Mouse (Mus musculus): ENCODE measurements around the gene Runx2. TPM values are rescaled to one million over a fixed set of nuclear protein-coding genes. Genes with fewer than 3 reads are reported as not detected.

Runx2 gene
- polyA plus RNA-seq, 1 experiment from 2014 or later = 0.41 TPM

DNA sequence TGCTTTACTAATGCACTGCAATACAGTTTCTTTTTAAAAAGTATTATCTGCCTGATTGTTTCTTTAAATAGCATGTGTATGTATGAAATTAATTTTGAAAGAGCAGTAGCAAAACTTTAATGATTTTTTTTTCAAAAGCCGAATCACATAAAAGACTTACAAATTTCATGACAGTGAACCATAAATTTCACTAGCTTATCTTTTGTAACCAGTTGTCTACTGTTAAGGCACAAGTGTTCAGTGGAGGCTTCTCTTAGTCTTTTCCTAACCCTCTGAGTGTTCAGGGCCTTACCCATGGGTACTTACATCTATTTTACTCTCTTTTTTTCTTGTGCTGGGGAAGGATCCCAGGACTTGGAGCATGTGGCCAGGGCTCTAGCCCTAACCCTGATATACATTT lies 7.6 kb downstream of the Runx2 start:
- H3K9me3 ChIP-seq (ENCODE audit: control insufficient read depth, low read length) = no peaks in the 10 kb centered on the region
- no peak overlapping the region for H3K4me2 ChIP-seq (ENCODE audit: low read length)
- no peaks in the 10 kb centered on the region for H3K4me1 ChIP-seq (replicated peaks; ENCODE audit: control insufficient read depth, insufficient read depth, low read length)
- H3K9ac ChIP-seq (replicated peaks; ENCODE audit: low read depth, low read length) = no peak overlapping the region
- ATAC-seq = no peak
- WGBS = 92% methylated on average over 1 of the region's 1 CpGs
- H3K27ac ChIP-seq (ENCODE audit: low read length) = no peak overlapping the region
- no peaks in the 10 kb centered on the region for H3K27me3 ChIP-seq (replicated peaks; ENCODE audit: control insufficient read depth, insufficient read depth, low read length)
- no peaks in the 10 kb centered on the region for H3K36me3 ChIP-seq (ENCODE audit: control insufficient read depth, insufficient read depth)
- no peak overlapping the region for H3K4me3 ChIP-seq (replicated peaks; ENCODE audit: low read length)

DNA sequence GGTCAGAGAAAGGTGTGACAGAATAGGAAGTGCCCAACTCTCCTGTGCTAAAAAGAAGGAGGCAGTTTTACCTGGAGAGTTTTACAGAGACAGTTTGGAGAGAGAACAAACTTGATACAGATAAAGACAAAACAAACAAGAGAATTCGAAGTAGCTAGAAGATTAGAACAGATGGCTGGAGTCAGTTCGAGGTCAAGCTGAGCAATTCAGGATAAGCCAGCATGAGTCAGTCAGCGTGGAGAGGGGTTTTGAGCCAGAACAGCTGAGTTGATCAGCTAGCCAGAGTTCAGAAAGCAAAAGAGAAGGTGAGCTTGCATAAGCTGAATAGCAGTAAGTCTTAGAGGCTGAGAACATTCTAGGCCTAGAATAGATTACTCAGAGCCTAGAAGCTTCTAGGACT lies 17.3 kb downstream of the Runx2 start:
- H3K4me3 ChIP-seq (replicated peaks; ENCODE audit: low read length) = no peak overlapping the region
- H3K27ac ChIP-seq (ENCODE audit: low read length) = no peak overlapping the region
- 57% methylated on average over 3 of the region's 3 CpGs for WGBS
- H3K9ac ChIP-seq (replicated peaks; ENCODE audit: low read depth, low read length) = no peak overlapping the region
- H3K4me2 ChIP-seq (ENCODE audit: low read length) = no peak overlapping the region
- no peaks in the 10 kb centered on the region for H3K4me1 ChIP-seq (replicated peaks; ENCODE audit: control insufficient read depth, insufficient read depth, low read length)
- H3K36me3 ChIP-seq (ENCODE audit: control insufficient read depth, insufficient read depth) = no peaks in the 10 kb centered on the region
- no peaks in the 10 kb centered on the region for H3K9me3 ChIP-seq (ENCODE audit: control insufficient read depth, low read length)
- no peaks in the 10 kb centered on the region for H3K27me3 ChIP-seq (replicated peaks; ENCODE audit: control insufficient read depth, insufficient read depth, low read length)
- ATAC-seq = no peak

DNA sequence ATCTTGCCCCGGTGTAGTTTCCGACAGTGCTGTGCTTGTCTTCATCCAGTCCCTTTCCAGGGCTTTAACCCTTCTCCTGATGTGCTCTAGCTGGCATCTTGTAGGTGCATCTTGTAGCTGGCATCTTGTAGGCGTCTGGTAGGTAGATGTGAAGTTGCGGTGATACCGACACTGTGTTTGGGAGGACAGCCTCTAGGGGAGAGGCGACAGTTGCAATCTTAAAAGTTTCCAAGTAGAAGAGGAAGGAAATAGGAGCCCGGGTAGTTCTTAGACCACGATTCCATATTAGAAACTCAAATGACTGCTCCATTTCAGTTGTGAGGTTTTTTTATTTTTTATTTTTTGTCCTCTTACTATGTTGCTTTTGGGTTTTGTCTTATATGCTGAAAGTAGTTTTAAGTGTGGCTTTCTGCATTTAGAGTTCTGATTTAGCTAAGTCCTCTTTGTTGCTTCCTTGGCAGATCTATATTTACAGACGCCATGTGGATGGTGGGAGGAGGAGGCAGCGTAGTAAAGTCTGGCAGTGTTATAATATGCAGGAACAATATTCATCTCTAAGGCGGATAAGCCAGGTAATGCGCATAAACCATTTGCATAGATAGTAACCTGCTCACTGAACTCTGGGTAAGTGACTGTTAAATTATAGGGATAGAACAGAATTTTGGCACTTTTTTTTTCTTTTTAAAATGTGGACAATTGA lies 22.2 kb downstream of the Runx2 start:
- Histone ChIP-seq H3K4me2 (ENCODE audit: low read length) (no peak overlapping the region), H3K27me3 (replicated peaks; ENCODE audit: control insufficient read depth, insufficient read depth, low read length) (no peaks in the 10 kb centered on the region), H3K27ac (ENCODE audit: low read length) (no peak overlapping the region), H3K9ac (replicated peaks; ENCODE audit: low read depth, low read length) (no peak overlapping the region), H3K9me3 (ENCODE audit: control insufficient read depth, low read length) (no peaks in the 10 kb centered on the region), H3K36me3 (ENCODE audit: control insufficient read depth, insufficient read depth) (no peaks in the 10 kb centered on the region), H3K4me1 (replicated peaks; ENCODE audit: control insufficient read depth, insufficient read depth, low read length) (no peaks in the 10 kb centered on the region), H3K4me3 (replicated peaks; ENCODE audit: low read length) (no peak overlapping the region)
- no peak for ATAC-seq
- WGBS = 90% methylated on average over 12 of the region's 12 CpGs

DNA sequence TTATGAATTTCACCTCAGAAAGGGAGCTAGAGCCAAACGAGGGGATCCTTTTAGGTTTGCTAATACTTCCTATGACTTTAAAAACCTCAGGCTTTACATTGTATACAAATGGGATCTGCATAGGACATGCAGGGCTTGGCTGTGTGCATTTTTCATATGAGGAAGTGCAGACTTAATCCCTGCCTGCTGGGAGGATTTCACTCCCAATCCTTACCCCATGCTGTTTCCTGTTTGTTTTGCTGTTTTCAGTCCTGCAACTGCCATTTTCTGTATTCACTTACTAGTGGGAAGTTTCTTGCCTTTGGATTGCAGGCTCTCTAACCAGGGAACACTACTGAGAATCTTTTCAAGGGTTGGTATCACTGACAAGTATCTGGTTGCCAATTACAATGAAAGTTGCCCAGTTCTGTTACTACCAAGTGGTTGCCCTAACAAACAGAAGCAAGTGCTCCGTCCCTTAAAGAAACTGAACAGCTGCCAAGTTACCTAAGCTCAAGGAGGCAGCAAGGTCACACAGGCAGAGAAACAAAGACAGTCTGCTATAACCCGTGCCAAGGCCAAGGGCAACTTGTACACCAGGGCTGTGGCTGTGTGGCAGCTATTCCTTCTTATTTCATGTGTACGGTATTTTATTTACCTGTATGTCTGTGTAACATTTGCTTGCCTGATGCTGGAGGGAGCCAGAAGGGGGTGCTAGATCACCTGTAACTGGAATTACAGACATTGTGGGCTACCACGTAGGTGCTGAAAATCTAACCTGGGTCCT lies 25.4 kb downstream of the Runx2 start:
- no peaks in the 10 kb centered on the region for H3K4me1 ChIP-seq (replicated peaks; ENCODE audit: control insufficient read depth, insufficient read depth, low read length)
- no peaks in the 10 kb centered on the region for H3K9me3 ChIP-seq (ENCODE audit: control insufficient read depth, low read length)
- no peaks in the 10 kb centered on the region for H3K27me3 ChIP-seq (replicated peaks; ENCODE audit: control insufficient read depth, insufficient read depth, low read length)
- no peak overlapping the region for H3K27ac ChIP-seq (ENCODE audit: low read length)
- H3K36me3 ChIP-seq (ENCODE audit: control insufficient read depth, insufficient read depth) = no peaks in the 10 kb centered on the region
- H3K4me3 ChIP-seq (replicated peaks; ENCODE audit: low read length) = no peak overlapping the region
- no peak overlapping the region for H3K4me2 ChIP-seq (ENCODE audit: low read length)
- no peak overlapping the region for H3K9ac ChIP-seq (replicated peaks; ENCODE audit: low read depth, low read length)
- ATAC-seq = no peak
- WGBS = 47% methylated on average over 5 of the region's 5 CpGs

DNA sequence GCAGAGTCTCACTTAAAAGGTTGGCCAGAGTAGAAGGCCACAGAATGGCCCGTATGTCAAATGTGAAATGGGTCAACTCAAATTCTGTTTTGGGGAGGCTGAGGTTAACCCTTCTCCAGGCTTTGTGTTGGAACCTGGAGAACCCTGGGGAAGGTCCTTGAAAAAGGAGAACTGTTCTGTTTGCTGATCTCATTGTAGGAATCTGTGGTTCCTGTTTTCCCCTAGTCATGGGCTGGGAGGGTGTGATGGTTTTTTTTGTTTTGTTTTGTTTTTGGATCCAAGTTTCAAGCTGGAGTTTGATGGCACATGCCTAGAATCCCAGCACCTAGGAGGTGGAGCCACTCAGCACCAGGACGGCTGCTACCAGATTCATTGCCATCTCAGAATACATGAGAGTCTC lies 31.5 kb downstream of the Runx2 start:
- Histone ChIP-seq H3K9ac (replicated peaks; ENCODE audit: low read depth, low read length) (no peak overlapping the region), H3K9me3 (ENCODE audit: control insufficient read depth, low read length) (no peaks in the 10 kb centered on the region), H3K27ac (ENCODE audit: low read length) (no peak overlapping the region), H3K4me1 (replicated peaks; ENCODE audit: control insufficient read depth, insufficient read depth, low read length) (peaks cover 2% of the 10 kb centered on the region; the same call in 1 of the 2 replicates), H3K36me3 (ENCODE audit: control insufficient read depth, insufficient read depth) (no peaks in the 10 kb centered on the region), H3K27me3 (replicated peaks; ENCODE audit: control insufficient read depth, insufficient read depth, low read length) (no peaks in the 10 kb centered on the region), H3K4me2 (ENCODE audit: low read length) (no peak overlapping the region), H3K4me3 (replicated peaks; ENCODE audit: low read length) (no peak overlapping the region)
- 88% methylated on average over 2 of the region's 2 CpGs for WGBS
- no peak for ATAC-seq

DNA sequence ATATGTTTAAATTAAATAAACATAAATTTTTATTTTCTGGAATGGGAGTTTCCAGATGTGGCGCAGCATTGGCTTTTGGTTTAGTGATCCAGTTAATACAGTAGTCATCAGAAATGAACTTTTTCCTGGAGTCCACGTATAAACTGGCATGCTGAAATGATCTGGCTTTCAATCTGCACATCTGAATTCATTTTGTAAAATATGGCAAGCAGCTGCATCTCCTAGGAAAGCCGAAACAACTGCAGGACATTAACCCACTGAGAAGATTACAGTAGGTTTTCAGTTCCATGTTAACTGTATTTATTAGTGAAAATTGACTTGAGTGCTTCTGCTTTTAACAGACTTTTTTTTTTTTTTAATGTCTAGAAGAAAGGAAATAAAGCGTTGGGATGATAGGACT lies 32.2 kb downstream of the Runx2 start:
- no peak overlapping the region for H3K27ac ChIP-seq (ENCODE audit: low read length)
- no peaks in the 10 kb centered on the region for H3K27me3 ChIP-seq (replicated peaks; ENCODE audit: control insufficient read depth, insufficient read depth, low read length)
- H3K9ac ChIP-seq (replicated peaks; ENCODE audit: low read depth, low read length) = no peak overlapping the region
- ATAC-seq = no peak
- 88% methylated on average over 4 of the region's 4 CpGs for WGBS
- no peaks in the 10 kb centered on the region for H3K9me3 ChIP-seq (ENCODE audit: control insufficient read depth, low read length)
- no peak overlapping the region for H3K4me2 ChIP-seq (ENCODE audit: low read length)
- H3K4me1 ChIP-seq (replicated peaks; ENCODE audit: control insufficient read depth, insufficient read depth, low read length) = peaks cover 7% of the 10 kb centered on the region; the same call in 1 of the 2 replicates
- no peak overlapping the region for H3K4me3 ChIP-seq (replicated peaks; ENCODE audit: low read length)
- no peaks in the 10 kb centered on the region for H3K36me3 ChIP-seq (ENCODE audit: control insufficient read depth, insufficient read depth)

DNA sequence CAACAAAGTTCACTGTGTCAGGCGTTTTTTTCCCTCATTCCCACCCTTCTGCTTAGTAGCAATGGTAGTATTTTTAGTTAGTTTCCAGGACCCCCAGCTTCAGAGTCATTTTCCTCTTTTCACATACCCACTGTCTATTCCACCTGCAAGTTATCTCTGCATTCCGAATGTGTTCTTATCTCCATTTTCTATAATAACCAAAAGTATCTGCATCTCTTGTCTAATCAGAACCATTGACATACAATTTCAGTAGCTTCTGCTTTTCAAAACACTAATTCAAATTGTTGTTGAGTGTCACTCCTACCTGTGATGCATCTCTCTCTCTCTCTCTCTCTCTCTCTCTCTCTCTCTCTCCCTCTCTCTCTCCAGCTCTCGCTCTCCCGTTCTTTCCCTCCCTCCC lies 34.2 kb downstream of the Runx2 start:
- no peak overlapping the region for H3K9ac ChIP-seq (replicated peaks; ENCODE audit: low read depth, low read length)
- H3K36me3 ChIP-seq (ENCODE audit: control insufficient read depth, insufficient read depth) = no peaks in the 10 kb centered on the region
- H3K27ac ChIP-seq (ENCODE audit: low read length) = no peak overlapping the region
- H3K27me3 ChIP-seq (replicated peaks; ENCODE audit: control insufficient read depth, insufficient read depth, low read length) = no peaks in the 10 kb centered on the region
- no peak overlapping the region for H3K4me3 ChIP-seq (replicated peaks; ENCODE audit: low read length)
- peaks cover 7% of the 10 kb centered on the region for H3K4me1 ChIP-seq (replicated peaks; ENCODE audit: control insufficient read depth, insufficient read depth, low read length)
- no peak overlapping the region for H3K4me2 ChIP-seq (ENCODE audit: low read length)
- WGBS = 74% methylated on average over 4 of the region's 4 CpGs
- no peaks in the 10 kb centered on the region for H3K9me3 ChIP-seq (ENCODE audit: control insufficient read depth, low read length)
- no peak for ATAC-seq

DNA sequence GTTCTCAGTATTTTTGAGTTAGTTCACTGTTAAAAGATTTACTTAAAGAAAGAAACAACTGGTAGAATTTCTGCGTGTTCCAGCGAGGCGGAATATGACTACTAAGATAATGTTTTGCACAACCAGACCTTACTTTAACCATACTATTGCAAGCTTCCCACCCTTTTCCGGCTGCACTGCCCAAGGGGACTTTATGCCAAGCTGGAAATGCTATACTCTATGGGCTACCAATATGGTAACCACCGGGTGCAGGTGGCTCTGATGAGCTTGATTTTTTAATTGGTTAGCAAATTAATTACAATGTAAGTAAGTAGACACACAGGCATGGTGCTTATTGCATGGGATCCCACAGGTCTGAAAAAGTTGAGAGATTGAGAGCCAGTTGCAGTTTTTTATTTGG lies 36.5 kb downstream of the Runx2 start:
- peak overlapping the region; percentile 67 for H3K4me2 ChIP-seq (ENCODE audit: low read length)
- no peak for ATAC-seq
- no peak overlapping the region for H3K27ac ChIP-seq (ENCODE audit: low read length)
- H3K4me3 ChIP-seq (replicated peaks; ENCODE audit: low read length) = no peak overlapping the region; the same call in 1 of the 2 replicates
- no peak overlapping the region for H3K9ac ChIP-seq (replicated peaks; ENCODE audit: low read depth, low read length)
- H3K36me3 ChIP-seq (ENCODE audit: control insufficient read depth, insufficient read depth) = no peaks in the 10 kb centered on the region
- no peaks in the 10 kb centered on the region for H3K27me3 ChIP-seq (replicated peaks; ENCODE audit: control insufficient read depth, insufficient read depth, low read length)
- peaks cover 7% of the 10 kb centered on the region for H3K4me1 ChIP-seq (replicated peaks; ENCODE audit: control insufficient read depth, insufficient read depth, low read length)
- WGBS = 61% methylated on average over 5 of the region's 5 CpGs
- no peaks in the 10 kb centered on the region for H3K9me3 ChIP-seq (ENCODE audit: control insufficient read depth, low read length)

DNA sequence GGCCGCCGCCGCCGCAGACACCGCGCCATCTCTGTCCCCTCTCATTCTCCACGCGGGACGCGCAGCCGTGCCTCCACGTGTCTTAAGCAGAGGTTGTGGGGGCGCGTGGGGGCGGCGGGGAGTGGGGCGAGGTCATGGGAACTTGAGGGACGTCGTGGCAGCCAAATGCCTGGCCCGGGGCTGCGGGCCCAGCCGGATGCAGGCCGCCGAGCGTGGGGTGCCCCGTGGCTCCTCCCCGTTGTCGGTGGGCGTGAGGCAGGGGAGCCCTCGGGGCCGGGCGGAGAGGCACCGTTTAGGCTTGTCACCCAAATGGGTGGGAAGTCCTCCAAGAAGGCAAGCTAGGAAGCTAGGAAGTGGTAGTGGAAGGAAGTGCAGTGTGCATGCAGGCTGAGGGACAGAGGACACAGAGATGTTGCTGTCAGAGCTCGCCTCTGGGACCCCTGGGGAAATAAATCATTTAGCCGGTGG lies 37.2 kb downstream of the Runx2 start:
- ATAC-seq = peak; percentile 86
- H3K27ac ChIP-seq (ENCODE audit: low read length) = peak overlapping the region; percentile 93
- H3K27me3 ChIP-seq (replicated peaks; ENCODE audit: control insufficient read depth, insufficient read depth, low read length) = no peaks in the 10 kb centered on the region
- no peaks in the 10 kb centered on the region for H3K36me3 ChIP-seq (ENCODE audit: control insufficient read depth, insufficient read depth)
- peaks cover 7% of the 10 kb centered on the region for H3K4me1 ChIP-seq (replicated peaks; ENCODE audit: control insufficient read depth, insufficient read depth, low read length)
- peak overlapping the region; percentile 99 for H3K9ac ChIP-seq (replicated peaks; ENCODE audit: low read depth, low read length)
- peak overlapping the region; percentile 96 for H3K4me3 ChIP-seq (replicated peaks; ENCODE audit: low read length)
- no peaks in the 10 kb centered on the region for H3K9me3 ChIP-seq (ENCODE audit: control insufficient read depth, low read length)
- WGBS = 0% methylated on average over 29 of the region's 35 CpGs
- H3K4me2 ChIP-seq (ENCODE audit: low read length) = peak overlapping the region; percentile 67
